Mouse (Mus musculus) hindbrain, embryonic 10.5 days (tissue): ENCODE measurements at regions not wholly inside any gene's neighbourhood (a gene's known extent, or its start where the extent isn't known, plus 50 kb on each side); places are given as distances from the start of the nearest gene placed in this dataset.

Experiments used
- DNase-seq: peaks from one replicate; pipeline ENCODE4 v3.0.0-alpha.2; 2017; ENCODE audit warnings: low spot score
- H3K27ac ChIP-seq: fragments of 300-500 bp; sonication (generic); 2 replicates; pipeline ENCODE4 v1.5.1; 2016; ENCODE audit warnings: mild to moderate bottlenecking, moderate library complexity
- H3K27me3 ChIP-seq: fragments of 300-500 bp; sonication (generic); 2 replicates; pipeline ENCODE4 v1.6.1; 2016; ENCODE audit warnings: mild to moderate bottlenecking; ENCODE audit not compliant: poor library complexity, insufficient read depth, severe bottlenecking
- H3K36me3 ChIP-seq: fragments of 300-500 bp; sonication (generic); 2 replicates; pipeline ENCODE4 v1.6.1; 2016; ENCODE audit warnings: mild to moderate bottlenecking, moderate library complexity
- H3K4me1 ChIP-seq: fragments of 300-500 bp; sonication (generic); replicated peaks from 2 replicates; pipeline ENCODE4 v1.6.1; 2016; ENCODE audit warnings: mild to moderate bottlenecking
- H3K4me3 ChIP-seq: fragments of 300-500 bp; sonication (generic); 2 replicates; pipeline ENCODE4 v1.5.1; 2016; ENCODE audit warnings: mild to moderate bottlenecking, moderate library complexity
- H3K9me3 ChIP-seq: fragments of 300-500 bp; sonication (generic); 2 replicates; pipeline ENCODE4 v1.6.1; 2016; ENCODE audit warnings: mild to moderate bottlenecking, moderate library complexity
- WGBS: fragments of 180-500 bp; shearing (Covaris S2); methylation state at CpG from one replicate; pipeline ENCODE4 v1.1.7; 2016; 5-methylcytosine and 5-hydroxymethylcytosine counted together

DNA sequence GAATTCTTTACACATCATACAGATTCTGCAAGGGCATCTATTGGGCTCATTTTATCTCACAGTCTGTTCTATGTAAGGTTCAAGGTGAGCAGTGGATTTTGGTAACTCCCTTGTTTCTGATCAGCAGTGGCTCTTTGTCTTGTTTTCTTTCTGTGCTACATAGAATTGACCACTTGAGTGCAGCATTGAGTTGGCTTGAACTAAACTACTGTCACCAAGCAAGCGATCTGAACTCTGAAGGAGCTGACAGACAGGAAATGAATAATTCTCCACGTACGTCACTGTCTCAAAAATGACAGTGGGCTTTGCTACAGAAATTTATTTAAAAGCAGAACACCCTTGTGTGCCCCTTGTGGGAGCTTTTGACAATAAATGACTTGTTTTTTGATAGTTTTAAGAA, 268.9 kb upstream of the Myo3a start:
- peak overlapping the region; percentile 24; the same call in 1 of the 2 replicates for H3K4me3 ChIP-seq
- H3K27ac ChIP-seq = peak overlapping the region; percentile 75
- no peaks in the 10 kb centered on the region for H3K27me3 ChIP-seq
- DNase-seq = peak; percentile 35
- peaks cover 8% of the 10 kb centered on the region for H3K4me1 ChIP-seq
- no peaks in the 10 kb centered on the region for H3K36me3 ChIP-seq
- WGBS = 5% methylated on average over 3 of the region's 3 CpGs
- no peaks in the 10 kb centered on the region for H3K9me3 ChIP-seq

GRCm38 (mm10) chr2:21958802-21959201, 268.5 kb upstream of the Myo3a start:
- 75% methylated on average over 3 of the region's 3 CpGs for WGBS
- Histone ChIP-seq H3K9me3 (no peaks in the 10 kb centered on the region), H3K27me3 (no peaks in the 10 kb centered on the region), H3K4me1 (peaks cover 12% of the 10 kb centered on the region), H3K36me3 (no peaks in the 10 kb centered on the region), H3K4me3 (peak overlapping the region; percentile 24; the same call in 1 of the 2 replicates), H3K27ac (peak overlapping the region; percentile 29; the same call in 1 of the 2 replicates)
- no peak for DNase-seq

- WGBS = 9% methylated on average over 7 of the region's 7 CpGs
- Histone ChIP-seq H3K36me3 (no peaks in the 10 kb centered on the region), H3K9me3 (no peaks in the 10 kb centered on the region), H3K27ac (peak overlapping the region; percentile 77), H3K4me3 (peak overlapping the region; percentile 34), H3K4me1 (peaks cover 16% of the 10 kb centered on the region), H3K27me3 (no peaks in the 10 kb centered on the region)
- no peak for DNase-seq
Measured at GRCm38 (mm10) chr2:21963343-21964026, 263.8 kb upstream of the Myo3a start.

DNA sequence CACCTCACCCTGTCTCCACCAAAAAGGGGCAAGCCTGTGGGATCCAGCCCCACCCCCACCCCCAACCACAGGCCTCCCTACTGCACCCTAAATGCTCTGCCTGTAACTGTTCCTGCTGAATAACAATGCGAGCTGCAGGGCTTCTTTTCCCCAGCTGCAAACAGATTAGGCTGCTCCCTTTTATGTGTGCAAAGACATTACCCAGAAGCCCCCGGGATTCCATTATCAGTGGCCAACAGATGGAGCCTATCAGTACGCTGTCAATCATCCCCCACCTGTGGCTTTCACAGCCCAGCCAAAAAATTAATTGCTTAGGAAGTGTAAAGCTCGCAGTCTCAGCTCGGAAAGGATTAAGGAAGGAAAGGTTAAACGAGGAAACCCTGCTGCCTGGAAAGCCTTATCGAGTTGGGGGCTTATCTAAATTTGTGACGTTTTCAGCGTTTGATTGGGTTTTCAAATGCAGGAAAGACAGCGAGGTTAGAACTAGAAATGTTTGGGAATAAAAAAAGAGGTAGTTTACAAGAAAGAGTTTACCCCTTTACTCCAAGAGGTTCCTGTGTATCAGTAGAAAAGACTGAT, 263.2 kb upstream of the Myo3a start:
- peak; percentile 58 for DNase-seq
- 2% methylated on average over 10 of the region's 10 CpGs for whole genome bisulfite sequencing
- Histone ChIP-seq H3K36me3 (no peaks in the 10 kb centered on the region), H3K4me1 (peaks cover 12% of the 10 kb centered on the region), H3K4me3 (peak overlapping the region; percentile 34), H3K9me3 (no peaks in the 10 kb centered on the region), H3K27ac (peak overlapping the region; percentile 77), H3K27me3 (no peaks in the 10 kb centered on the region)

- no peaks in the 10 kb centered on the region for H3K36me3 ChIP-seq
Measured at GRCm38 (mm10) chr2:21970774-21971406, 256.4 kb upstream of the Myo3a start.

DNA sequence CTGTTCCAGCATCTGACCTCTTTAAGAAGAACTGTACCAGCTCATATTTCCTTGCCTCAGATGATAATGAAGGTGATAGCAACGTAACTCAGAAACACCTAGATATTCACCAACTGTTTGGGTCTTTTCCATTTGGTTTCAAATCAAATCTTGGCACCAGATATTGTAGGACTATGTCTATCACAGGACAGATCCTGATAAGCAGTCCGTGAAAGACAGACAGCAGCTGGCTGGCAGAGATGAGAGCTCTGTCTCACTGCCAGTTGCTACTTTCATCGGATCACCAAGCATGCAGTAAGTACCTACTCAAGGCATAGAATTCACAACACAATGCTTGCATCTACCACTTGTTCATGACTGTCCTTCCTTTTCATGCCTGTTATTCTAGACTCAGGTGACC, 252.7 kb upstream of the Myo3a start:
- Histone ChIP-seq H3K27ac (no peak overlapping the region), H3K9me3 (no peaks in the 10 kb centered on the region), H3K36me3 (no peaks in the 10 kb centered on the region), H3K27me3 (no peaks in the 10 kb centered on the region), H3K4me1 (no peaks in the 10 kb centered on the region), H3K4me3 (no peak overlapping the region)
- DNase-seq = no peak
- WGBS = 91% methylated on average over 3 of the region's 3 CpGs

More at GRCm38 (mm10) chr2:21970774-21971406, 256.4 kb upstream of the Myo3a start:
- Histone ChIP-seq H3K4me1 (no peaks in the 10 kb centered on the region), H3K4me3 (no peak overlapping the region), H3K27me3 (no peaks in the 10 kb centered on the region), H3K9me3 (no peaks in the 10 kb centered on the region), H3K27ac (no peak overlapping the region)
- WGBS = 78% methylated on average over 1 of the region's 1 CpGs
- no peak for DNase-seq

GRCm38 (mm10) chr2:21975547-21975946, 251.8 kb upstream of the Myo3a start:
- H3K27ac ChIP-seq = no peak overlapping the region
- DNase-seq = no peak
- no peaks in the 10 kb centered on the region for H3K4me1 ChIP-seq
- H3K36me3 ChIP-seq = no peaks in the 10 kb centered on the region
- WGBS = 51% methylated on average over 1 of the region's 1 CpGs
- H3K4me3 ChIP-seq = no peak overlapping the region
- H3K9me3 ChIP-seq = no peaks in the 10 kb centered on the region
- H3K27me3 ChIP-seq = no peaks in the 10 kb centered on the region

DNA sequence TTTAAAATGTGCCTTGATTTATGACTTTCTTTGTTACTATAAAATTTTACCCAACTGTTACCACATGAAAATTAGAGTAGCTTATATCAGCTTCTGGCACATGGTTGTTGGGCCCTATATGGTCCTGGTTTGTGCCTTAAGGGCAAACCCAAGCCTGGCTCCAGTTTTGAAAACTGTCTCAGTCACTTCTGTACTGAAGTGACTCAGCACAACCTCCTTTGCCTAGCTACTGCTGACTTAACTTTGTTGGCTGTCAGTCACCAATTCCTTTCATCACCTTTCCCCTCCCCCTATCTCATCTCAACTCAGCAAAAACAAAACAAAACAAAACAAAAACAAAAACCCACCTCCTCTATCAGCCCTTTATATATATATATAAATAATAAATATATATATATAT, 251.0 kb upstream of the Myo3a start:
- no peaks in the 10 kb centered on the region for H3K27me3 ChIP-seq
- H3K4me1 ChIP-seq = no peaks in the 10 kb centered on the region
- DNase-seq = no peak
- H3K36me3 ChIP-seq = no peaks in the 10 kb centered on the region
- H3K27ac ChIP-seq = no peak overlapping the region
- no peak overlapping the region for H3K4me3 ChIP-seq
- no peaks in the 10 kb centered on the region for H3K9me3 ChIP-seq

GRCm38 (mm10) chr2:21976831-21977230, 250.5 kb upstream of the Myo3a start:
- Histone ChIP-seq H3K9me3 (no peaks in the 10 kb centered on the region), H3K4me1 (no peaks in the 10 kb centered on the region), H3K36me3 (no peaks in the 10 kb centered on the region), H3K27ac (no peak overlapping the region), H3K4me3 (no peak overlapping the region), H3K27me3 (no peaks in the 10 kb centered on the region)
- DNase-seq = no peak
- 86% methylated on average over 2 of the region's 2 CpGs for WGBS

- Histone ChIP-seq H3K4me3 (no peak overlapping the region), H3K27ac (no peak overlapping the region), H3K4me1 (no peaks in the 10 kb centered on the region), H3K9me3 (no peaks in the 10 kb centered on the region), H3K27me3 (no peaks in the 10 kb centered on the region), H3K36me3 (no peaks in the 10 kb centered on the region)
- 88% methylated on average over 9 of the region's 9 CpGs for WGBS
- DNase-seq = no peak
Measured at GRCm38 (mm10) chr2:21980177-21980576, 247.1 kb upstream of the Myo3a start.

DNA sequence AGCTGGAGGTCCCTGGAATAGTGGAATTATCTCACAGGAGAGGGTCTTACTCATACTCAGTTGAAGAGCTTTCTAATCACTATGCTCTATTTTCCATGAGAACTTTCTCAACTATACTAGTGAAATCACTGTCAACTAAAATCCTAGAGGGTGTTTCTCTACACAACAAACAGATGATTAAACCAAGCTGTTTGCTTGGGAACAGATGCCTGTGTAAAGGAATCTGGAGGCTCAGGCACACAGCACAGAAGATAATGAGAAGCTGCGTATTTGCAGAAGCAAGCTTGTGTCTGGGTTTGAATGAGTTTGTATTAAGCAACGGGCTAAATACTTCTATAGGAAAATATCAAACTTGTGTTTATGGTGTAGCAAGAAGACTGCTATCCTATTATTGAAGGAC, 202.9 kb upstream of the Myo3a start:
- no peaks in the 10 kb centered on the region for H3K36me3 ChIP-seq
- no peaks in the 10 kb centered on the region for H3K9me3 ChIP-seq
- DNase-seq = no peak
- no peak overlapping the region for H3K4me3 ChIP-seq
- 83% methylated on average over 2 of the region's 2 CpGs for WGBS
- no peaks in the 10 kb centered on the region for H3K27me3 ChIP-seq
- peaks cover 9% of the 10 kb centered on the region; the same call in 1 of the 2 replicates for H3K4me1 ChIP-seq
- no peak overlapping the region for H3K27ac ChIP-seq

GRCm38 (mm10) chr2:22026794-22027193, 200.5 kb upstream of the Myo3a start:
- no peaks in the 10 kb centered on the region for H3K9me3 ChIP-seq
- no peaks in the 10 kb centered on the region for H3K36me3 ChIP-seq
- no peak for DNase-seq
- no peak overlapping the region for H3K4me3 ChIP-seq
- WGBS = 94% methylated on average over 1 of the region's 1 CpGs
- no peaks in the 10 kb centered on the region for H3K27me3 ChIP-seq
- no peak overlapping the region for H3K27ac ChIP-seq
- peaks cover 13% of the 10 kb centered on the region; the same call in 1 of the 2 replicates for H3K4me1 ChIP-seq

- 77% methylated on average over 1 of the region's 1 CpGs for WGBS
- Histone ChIP-seq H3K27me3 (no peaks in the 10 kb centered on the region), H3K36me3 (no peaks in the 10 kb centered on the region), H3K4me1 (peaks cover 9% of the 10 kb centered on the region; the same call in 1 of the 2 replicates), H3K9me3 (no peaks in the 10 kb centered on the region), H3K27ac (peak overlapping the region; percentile 73), H3K4me3 (no peak overlapping the region)
- no peak for DNase-seq
Measured at GRCm38 (mm10) chr2:22028569-22028968, 198.7 kb upstream of the Myo3a start.
